Mouse (Mus musculus) retina, postnatal 7 days (tissue): Measurements from ENCODE around the gene Zfp988.
"Not testable (repeated sequence)": the region's sequence is repeated elsewhere in the genome, so short reads cannot be mapped to it uniquely, and the experiment has no call there.

Source experiments
- DNase-seq: peaks from one replicate; pipeline ENCODE4 v3.0.0-alpha.2; 2012; ENCODE audit warnings: low read depth, low spot score

The Zfp988 gene

DNA sequence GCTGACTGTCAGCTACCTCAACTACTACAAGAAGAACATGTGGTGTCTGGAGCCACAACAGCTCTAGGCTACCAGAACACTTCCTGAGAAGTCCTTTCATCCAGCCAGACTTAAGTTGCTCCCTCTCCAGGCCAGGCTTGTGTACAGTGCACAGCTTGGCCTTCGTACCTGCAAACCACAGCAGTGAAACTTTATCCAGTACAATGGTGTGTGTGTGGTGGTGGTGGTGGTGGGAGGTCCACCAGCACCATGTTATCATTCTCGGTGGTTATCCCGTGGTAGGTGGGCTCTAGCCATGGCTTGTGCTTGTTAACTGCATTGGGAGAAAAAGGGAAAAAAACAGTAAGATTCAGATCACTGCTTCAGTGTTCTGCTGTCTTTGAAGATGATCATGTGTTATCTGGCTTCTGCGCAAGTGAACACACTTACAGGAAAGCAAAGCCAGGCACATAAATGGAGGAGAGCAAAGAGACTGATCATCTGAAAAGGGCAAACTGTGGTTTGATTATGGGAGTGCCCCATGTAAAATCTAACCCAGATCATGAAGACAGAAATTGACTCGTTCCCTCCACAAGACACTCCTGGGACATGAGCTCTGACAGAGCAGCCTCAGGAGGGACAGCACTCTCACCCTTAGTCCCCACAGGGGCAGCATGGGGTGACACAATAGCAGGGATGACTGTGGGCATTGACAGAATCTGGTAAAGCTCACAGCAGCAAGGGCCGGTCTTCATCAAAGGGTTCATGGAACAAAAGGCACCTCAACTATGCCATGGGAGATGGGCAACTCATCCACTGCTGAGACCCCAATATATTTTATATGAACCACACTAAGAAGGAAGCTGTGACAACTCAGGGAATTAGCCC lies 37.8 kb downstream of the Zfp988 start:
- DNase-seq, result not testable (repeated sequence)

DNA sequence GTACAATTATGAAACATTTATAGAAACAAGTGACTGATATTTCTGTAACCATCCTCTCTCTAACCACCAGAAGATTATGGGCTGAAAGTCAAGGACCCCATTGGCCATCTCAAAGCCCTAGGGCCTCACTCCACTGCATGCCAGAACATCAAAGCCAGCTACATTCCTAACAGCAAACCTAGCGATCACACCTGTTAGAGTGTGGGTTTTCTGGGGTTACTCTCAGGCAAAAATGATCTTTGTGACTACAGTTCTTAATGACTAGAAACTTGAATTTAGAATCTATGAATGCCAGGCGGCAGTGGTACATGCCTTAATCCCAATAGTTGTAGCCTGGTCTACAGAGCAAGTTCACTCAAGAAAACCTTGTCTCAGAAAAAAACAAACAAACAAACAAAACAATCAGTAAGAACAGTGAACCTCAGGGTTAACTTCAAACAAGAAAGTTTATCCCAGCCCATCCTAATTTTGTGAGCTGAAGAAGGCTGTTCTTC lies 39.6 kb downstream of the Zfp988 start:
- DNase-seq, result not testable (repeated sequence)

GRCm38 (mm10) chr4:147346361-147347035 lies 41.0 kb downstream of the Zfp988 start:
- not testable (repeated sequence) for DNase-seq

GRCm38 (mm10) chr4:147347300-147347699 lies 41.8 kb downstream of the Zfp988 start:
- not testable (repeated sequence) for DNase-seq

GRCm38 (mm10) chr4:147347880-147348279 lies 42.4 kb downstream of the Zfp988 start:
- DNase-seq, result not testable (repeated sequence)

- not testable (repeated sequence) for DNase-seq
Measured at GRCm38 (mm10) chr4:147348401-147348800, 42.9 kb downstream of the Zfp988 start.

GRCm38 (mm10) chr4:147348906-147349686 lies 43.6 kb downstream of the Zfp988 start:
- not testable (repeated sequence) for DNase-seq

DNA sequence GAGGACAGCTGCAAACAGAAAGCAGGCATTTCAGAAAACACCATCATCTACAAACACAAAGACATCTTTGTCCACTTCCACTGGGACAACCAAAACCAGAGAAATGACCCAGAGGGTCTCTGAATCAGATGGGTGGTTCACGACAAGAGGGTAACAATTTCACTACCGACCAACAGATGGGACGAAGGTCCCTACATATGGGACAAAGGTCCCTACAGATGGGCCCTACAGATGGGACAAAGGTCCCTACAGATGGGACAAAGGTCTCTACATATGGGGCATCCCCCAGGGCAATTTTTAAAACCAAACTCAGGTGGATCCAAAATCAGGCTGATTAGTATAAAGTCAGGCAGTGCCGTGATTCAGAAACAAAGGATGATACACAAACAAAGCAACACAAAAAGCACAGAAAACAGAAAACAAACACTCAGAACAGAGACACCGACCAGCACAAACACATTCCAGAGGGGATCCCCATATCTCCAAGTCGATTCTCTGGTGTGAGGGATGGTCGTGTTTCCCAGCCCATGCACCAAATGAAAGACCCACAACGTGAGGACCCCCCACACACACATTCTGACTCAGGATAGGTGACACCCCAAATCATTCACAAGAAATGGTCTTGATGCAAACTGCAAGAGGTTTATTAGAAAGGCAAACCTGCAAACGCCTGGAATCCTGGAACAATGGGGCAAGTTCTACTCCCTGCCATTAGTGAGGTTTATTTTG lies 44.4 kb downstream of the Zfp988 start:
- not testable (repeated sequence) for DNase-seq

DNA sequence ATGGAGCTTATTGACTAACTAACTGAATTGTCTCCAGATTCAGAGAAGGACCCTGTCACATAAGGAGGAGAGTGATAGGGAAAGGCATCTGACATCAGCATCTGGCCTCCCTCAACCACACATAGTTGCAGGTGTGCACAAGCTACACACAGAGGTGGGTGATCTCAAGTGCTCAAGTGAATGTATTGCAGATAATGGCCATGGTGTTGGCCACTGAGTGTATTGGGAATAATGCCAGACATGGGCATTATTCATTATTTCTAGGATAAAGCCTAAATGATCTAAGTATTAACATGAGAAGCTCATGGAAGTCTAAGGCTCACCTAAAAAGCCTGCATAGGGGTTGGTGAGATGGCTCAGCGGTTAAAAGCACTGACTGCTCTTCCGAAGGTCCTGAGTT lies 45.1 kb downstream of the Zfp988 start:
- not testable (repeated sequence) for DNase-seq

DNA sequence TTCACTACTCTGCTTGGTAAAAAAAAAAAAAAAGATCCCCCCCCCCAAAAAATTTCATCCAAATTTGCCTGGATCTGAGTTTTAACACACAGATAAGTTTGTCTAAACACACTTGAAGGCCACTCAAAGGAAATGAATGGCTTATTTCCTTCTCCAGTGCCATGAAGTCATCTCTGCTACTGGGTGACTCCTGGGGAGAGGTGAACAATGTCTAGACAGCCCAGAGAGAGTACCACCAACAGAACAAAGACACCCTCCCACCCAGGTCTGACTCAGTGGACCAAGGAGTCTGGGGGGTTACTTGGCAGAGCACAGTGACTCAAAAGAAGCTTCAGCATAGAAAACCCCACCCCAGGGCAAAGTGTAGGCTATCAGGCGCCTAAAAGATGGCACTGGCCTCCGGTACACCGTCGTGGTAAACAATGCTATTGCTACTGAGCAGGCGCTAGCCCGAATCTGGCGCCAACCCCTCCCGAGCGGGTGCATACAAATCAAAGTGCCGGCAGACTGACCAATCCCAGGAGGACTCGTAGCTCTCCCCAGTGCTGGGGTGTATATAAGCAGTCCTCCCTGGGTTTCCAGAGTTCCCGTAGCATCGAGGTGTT lies 46.0 kb downstream of the Zfp988 start:
- DNase-seq, result not testable (repeated sequence)

DNA sequence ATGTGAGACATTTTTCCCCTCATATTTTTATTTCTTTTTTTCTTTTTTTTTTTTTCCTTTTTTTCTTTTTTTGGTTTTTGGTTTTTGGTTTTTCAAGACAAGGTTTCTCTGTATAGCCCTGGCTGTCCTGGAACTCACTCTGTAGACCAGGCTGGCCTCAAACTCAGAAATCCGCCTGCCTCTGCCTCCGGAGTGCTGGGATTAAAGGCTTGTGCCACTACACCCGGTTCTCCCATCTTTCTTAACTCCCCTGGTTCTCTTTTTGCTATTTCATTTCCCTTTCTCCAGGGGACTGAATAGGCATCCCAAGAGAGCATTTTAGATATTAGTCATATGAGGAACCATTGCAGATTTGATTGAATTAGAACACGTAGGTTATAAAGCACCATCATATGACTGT lies 48.2 kb downstream of the Zfp988 start:
- DNase-seq, result not testable (repeated sequence)

DNA sequence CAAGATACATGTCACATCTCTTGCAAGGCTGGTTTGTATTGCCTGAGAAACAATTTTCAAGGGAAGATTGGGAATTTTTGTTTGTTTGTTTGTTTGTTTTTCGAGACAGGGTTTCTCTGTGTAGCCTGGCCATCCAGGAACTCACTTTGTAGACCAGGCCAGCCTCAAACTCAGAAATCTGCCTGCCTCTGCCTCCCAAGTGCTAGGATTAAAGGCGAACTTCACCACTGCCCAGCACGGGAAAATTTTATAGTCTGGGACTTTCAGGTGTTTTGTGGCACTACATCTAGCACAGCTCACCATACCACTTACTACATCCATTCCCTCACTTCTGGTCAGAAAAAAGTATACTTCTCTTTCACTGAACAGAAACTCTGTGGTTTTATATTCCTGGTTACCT lies 50.6 kb downstream of the Zfp988 start:
- not testable (repeated sequence) for DNase-seq

GRCm38 (mm10) chr4:147357195-147357594 lies 51.7 kb downstream of the Zfp988 start:
- DNase-seq, result not testable (repeated sequence)

GRCm38 (mm10) chr4:147361003-147361402 lies 55.5 kb downstream of the Zfp988 start, which contains the start of gene Zfp978:
Zfp978 (plus strand) TSS chr4:147361303.
- DNase-seq, result not testable (repeated sequence)

GRCm38 (mm10) chr4:147361872-147362271 lies 56.4 kb downstream of the Zfp988 start:
- DNase-seq, result not testable (repeated sequence)

GRCm38 (mm10) chr4:147369564-147369963 lies 64.1 kb downstream of the Zfp988 start:
- not testable (repeated sequence) for DNase-seq

- DNase-seq, result not testable (repeated sequence)
Measured at GRCm38 (mm10) chr4:147383199-147383598, 77.7 kb downstream of the Zfp988 start.
